Mouse (Mus musculus): ENCODE data around the gene Hmgb1.

- no peak for TF ChIP-seq CTCF (IDR thresholded peaks at IDR 0.05; ENCODE audit: borderline replicate concordance, control insufficient read depth, extremely low read depth, insufficient read depth, low read length, poor library complexity)
- no peak for TF ChIP-seq POLR2A (IDR thresholded peaks at IDR 0.05; ENCODE audit: control insufficient read depth, extremely low read depth, insufficient read depth, low read length, poor library complexity)
Observed at GRCm38 (mm10) chr5:149092926-149093325, 91.4 kb downstream of the Hmgb1 start.

All from thymus, adult 2 months (tissue).